Mouse (Mus musculus): ENCODE measurements at regions not wholly inside any gene's neighbourhood (a gene's known extent, or its start where the extent isn't known, plus 50 kb on each side); places are given as distances from the start of the nearest gene placed in this dataset.

DNA sequence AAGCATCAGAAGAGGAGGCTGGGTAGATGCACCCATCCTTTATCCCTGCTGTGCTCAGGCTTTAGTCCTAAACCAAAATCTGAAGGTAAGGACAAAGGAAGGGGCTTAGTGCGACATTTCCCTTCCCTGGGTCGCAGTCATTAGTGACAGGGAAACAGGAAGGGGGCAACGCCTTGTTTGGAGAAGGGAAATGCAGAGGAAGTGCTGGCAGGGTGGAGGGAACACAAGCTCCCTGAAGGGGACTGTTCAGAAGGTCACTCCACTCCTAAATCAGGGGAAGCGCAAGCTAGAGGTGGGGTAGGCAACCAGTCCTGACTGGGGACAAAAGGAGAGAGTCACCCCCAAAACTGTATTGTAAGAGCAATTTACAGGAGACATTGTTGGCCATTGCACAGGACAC is 88.7 kb upstream of the Cd93 start:
- H3K27me3 ChIP-seq = no peaks in the 10 kb centered on the region
- ChIA-PET CTCF (no interaction called here), POLR2A (no interaction called here)
- no peak for TF ChIP-seq CTCF (IDR thresholded peaks at IDR 0.05)
- DNase-seq (ENCODE audit: low read depth, low spot score) (no peak), ATAC-seq (no peak)
- in situ Hi-C loops (cut with MboI; ENCODE audit: low pct_unique_long_range_greater_than_20kb) = no loop called here

DNA sequence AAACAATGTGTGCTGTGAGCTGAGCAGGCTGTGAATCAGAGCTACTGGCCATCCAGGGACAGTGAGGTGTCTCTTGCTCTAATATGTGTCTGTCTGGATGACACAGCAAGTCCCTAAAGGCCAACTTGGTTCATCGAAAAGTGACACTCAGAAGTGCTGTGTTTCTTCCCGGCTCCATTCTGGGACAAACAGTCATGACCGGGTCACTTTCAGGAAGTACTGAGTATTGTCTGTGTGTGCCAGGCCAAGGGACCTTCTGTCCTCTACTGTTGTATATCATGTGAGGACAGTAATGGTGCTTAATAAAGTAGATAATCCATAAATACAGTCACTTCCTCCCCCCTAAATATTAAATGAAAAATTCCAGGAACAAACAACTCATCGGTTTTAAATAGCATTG is 87.2 kb upstream of the Cd93 start:
- ChIA-PET CTCF (no interaction called here), POLR2A (no interaction called here)
- H3K27me3 ChIP-seq = no peaks in the 10 kb centered on the region
- no peak for DNase-seq (ENCODE audit: low read depth, low spot score)
- ATAC-seq = no peak
- in situ Hi-C loops (cut with MboI; ENCODE audit: low pct_unique_long_range_greater_than_20kb) = no loop called here
- TF ChIP-seq CTCF (IDR thresholded peaks at IDR 0.05) = no peak

DNA sequence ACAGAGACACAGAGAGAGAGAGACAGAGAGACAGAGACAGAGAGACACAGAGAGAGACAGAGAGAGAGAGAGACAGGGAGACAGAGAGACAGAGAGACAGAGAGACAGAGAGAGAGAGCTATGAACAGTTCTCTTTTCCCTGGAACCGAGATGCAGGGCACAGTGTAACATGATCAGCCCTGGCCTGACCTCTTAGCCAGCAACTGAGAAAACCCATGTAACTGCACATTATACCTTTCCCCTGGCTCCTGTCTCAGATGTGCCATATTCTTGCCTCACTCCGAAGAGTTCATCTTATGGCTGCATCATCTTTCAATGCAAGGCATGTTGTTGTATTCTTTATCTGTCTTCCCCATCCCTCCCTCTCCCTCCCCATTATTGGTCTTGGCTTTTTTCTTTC is 86.5 kb upstream of the Cd93 start:
- in situ Hi-C loops (cut with MboI; ENCODE audit: low pct_unique_long_range_greater_than_20kb) = no loop called here
- H3K27me3 ChIP-seq = no peaks in the 10 kb centered on the region
- no peak for ATAC-seq
- CTCF ChIA-PET = interaction anchor here (1.5 kb wide), 1 partner anchor 8 kb away, joined by 5 read pairs; no protein-coding TSS in a partner anchor
- POLR2A ChIA-PET = no interaction called here
- DNase-seq (ENCODE audit: low read depth, low spot score) = no peak
- no peak for TF ChIP-seq CTCF (IDR thresholded peaks at IDR 0.05)

DNA sequence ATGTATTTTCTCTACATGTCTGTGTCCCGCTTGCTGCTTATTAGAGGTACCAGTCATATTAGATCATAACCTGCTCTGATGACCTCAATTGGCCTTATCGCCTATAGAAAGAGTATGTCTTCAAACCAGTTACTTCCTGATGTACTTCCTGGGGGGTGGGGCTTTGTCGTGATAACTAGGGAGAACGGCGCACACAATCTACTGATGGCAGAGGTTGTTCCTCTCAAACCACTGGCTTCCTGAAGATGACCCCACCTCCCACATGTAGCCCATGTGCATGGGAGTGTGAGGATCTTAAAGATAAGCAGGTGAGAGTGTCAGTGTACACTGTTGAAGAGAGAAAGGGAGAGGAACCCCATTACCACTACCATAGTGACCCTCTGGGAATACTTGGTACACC is 84.4 kb upstream of the Cd93 start:
- no peaks in the 10 kb centered on the region for H3K27me3 ChIP-seq
- no peak for TF ChIP-seq CTCF (IDR thresholded peaks at IDR 0.05)
- POLR2A ChIA-PET = no interaction called here
- CTCF ChIA-PET = no interaction called here
- DNase-seq (ENCODE audit: low read depth, low spot score) (no peak), ATAC-seq (no peak)
- in situ Hi-C loops (cut with MboI; ENCODE audit: low pct_unique_long_range_greater_than_20kb) = no loop called here

DNA sequence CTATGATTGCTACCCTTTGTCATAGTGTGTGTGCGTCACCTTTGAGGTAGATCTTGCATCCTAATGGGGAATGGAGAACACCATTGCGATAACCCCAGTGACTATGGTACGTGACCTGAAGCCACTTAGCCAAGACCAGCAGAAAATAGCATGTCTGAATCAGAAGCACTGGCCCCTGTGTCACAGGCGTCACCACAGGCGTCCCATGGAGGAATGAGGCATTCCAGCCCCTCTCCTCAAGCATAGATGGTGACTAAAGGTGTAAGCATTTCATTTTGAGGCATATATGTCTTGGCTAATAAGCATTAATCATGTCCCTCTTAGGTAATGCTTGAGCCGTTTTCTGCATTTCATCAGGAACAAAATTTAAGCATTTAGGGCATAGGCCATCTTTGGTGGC is 82.1 kb upstream of the Cd93 start:
- DNase-seq (ENCODE audit: low read depth, low spot score) (no peak), ATAC-seq (no peak)
- no peak for TF ChIP-seq CTCF (IDR thresholded peaks at IDR 0.05)
- ChIA-PET CTCF (no interaction called here), POLR2A (no interaction called here)
- in situ Hi-C loops (cut with MboI; ENCODE audit: low pct_unique_long_range_greater_than_20kb) = no loop called here
- H3K27me3 ChIP-seq = no peaks in the 10 kb centered on the region

DNA sequence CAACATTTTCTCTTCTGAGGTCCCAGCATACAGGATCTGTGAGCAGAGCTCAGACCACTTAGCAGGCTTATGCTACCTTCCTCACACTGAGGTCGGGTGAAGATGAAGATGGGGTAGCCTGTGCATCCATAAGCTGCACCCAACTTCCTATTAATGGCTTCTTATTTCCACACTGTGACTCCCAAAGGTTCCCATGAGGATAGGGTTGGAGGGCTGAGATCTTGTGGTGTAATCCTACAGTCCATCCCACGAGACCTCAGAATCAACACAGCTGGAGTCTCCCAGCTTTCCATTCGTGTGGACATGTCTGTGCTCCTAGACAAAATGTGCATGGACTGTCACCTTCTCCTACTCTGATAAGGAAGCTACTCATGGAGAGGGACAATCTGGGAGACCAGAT is 80.0 kb upstream of the Cd93 start:
- no peak for DNase-seq (ENCODE audit: low read depth, low spot score)

DNA sequence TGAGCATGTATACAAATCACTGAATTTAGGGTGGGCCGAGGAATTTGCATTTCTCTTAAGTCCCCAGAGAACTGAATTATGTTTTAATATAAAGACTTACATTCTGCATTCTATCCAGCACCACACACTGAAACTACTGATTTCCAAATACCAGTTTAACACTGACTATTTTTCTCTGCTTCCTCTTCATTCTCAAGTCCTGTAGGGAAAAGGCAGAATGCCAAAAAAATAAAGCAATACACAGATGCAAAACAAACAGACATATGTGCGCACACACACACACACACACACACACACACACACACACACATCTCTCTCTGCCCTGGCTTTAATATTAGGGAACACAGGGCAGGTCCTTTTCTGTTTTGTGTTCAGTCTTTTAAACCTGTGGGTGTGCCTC is 79.6 kb upstream of the Cd93 start:
- ATAC-seq = no peak
- no peaks in the 10 kb centered on the region for H3K27me3 ChIP-seq
- in situ Hi-C loops (cut with MboI; ENCODE audit: low pct_unique_long_range_greater_than_20kb) = no loop called here
- DNase-seq (ENCODE audit: low read depth, low spot score) = no peak
- TF ChIP-seq CTCF (IDR thresholded peaks at IDR 0.05) = no peak
- POLR2A ChIA-PET = no interaction called here
- CTCF ChIA-PET = interaction anchor here (1.2 to 1.5 kb wide), 2 partner anchors 14 to 114 kb away, joined by 3 read pairs; no protein-coding TSS in a partner anchor

More for the DNA sequence above, 80.0 kb upstream of the Cd93 start:
- in situ Hi-C loops (cut with MboI; ENCODE audit: low pct_unique_long_range_greater_than_20kb) = no loop called here
- ChIA-PET CTCF (interaction anchor here (1.2 to 1.5 kb wide), 3 partner anchors 14 to 114 kb away, joined by 3 to 4 read pairs (median 3); no protein-coding TSS in a partner anchor), POLR2A (interaction anchor here (0.5 to 1.3 kb wide), 2 partner anchors 10 to 1722 kb away, joined by 3 to 6 read pairs; no protein-coding TSS in a partner anchor)
- no peak for ATAC-seq
- no peaks in the 10 kb centered on the region for H3K27me3 ChIP-seq
- no peak for TF ChIP-seq CTCF (IDR thresholded peaks at IDR 0.05)

DNA sequence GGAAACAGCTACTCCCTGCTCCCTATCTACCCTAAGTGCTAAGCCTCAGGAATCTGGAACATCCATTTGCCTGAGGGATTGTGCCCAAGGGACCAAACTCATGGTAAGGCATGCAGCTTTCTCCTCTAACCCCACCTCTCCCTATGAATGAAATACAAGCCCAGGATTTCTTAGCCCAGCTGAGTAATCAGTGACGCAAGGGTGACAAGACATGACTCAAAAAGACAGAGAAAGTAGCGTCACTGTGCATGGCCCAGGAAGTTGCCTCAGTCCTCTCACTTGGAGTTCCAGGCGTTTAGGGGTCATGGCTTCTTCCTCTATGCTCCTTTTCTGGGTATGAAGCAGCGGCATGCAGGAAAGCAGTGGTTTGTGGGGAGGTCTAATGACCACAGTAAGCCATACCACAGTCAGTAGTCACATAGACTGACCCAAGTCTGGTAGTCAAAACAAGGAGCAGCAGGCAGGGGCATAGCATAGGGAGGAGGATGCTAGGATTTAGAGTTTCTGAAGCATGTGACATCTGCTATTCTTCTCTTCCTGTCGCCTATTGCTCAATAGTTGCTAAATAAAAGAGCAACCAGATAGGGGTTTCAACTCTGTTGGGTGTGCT is 78.7 kb upstream of the Cd93 start:
- in situ Hi-C loops (cut with MboI; ENCODE audit: low pct_unique_long_range_greater_than_20kb) = no loop called here
- DNase-seq (ENCODE audit: low read depth, low spot score) (peak; percentile 64), ATAC-seq (peak; percentile 94)
- H3K27me3 ChIP-seq = no peaks in the 10 kb centered on the region
- ChIA-PET POLR2A (no interaction called here), CTCF (interaction anchor here (1.2 kb wide), 2 partner anchors 15 to 77 kb away, joined by 3 read pairs; no protein-coding TSS in a partner anchor)
- TF ChIP-seq CTCF (IDR thresholded peaks at IDR 0.05) = no peak

DNA sequence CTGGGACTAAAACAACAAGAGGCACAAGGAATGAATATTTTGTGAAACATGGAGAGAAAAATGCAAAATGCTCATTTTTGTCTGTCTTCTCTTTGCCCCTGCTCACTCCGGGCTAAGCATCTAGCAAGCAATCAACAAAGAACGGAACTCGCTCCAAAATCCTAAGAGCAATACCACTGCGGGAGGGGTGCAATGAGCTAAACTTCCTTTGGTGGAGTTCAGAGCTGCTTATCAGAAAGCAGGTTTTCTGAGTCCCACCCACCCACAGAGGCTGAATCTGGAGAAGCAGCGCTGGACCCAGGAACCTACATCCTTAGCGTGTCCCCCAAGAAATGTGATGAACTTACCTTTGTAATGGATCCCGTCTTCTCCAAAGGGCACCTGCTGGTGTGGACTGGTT is 76.9 kb upstream of the Cd93 start:
- ChIA-PET CTCF (interaction anchor here (0.8 to 1.4 kb wide), 2 partner anchors 11 kb away, joined by 3 to 6 read pairs; no protein-coding TSS in a partner anchor), POLR2A (no interaction called here)
- no peak for DNase-seq (ENCODE audit: low read depth, low spot score)
- no peaks in the 10 kb centered on the region for H3K27me3 ChIP-seq
- in situ Hi-C loops (cut with MboI; ENCODE audit: low pct_unique_long_range_greater_than_20kb) = no loop called here
- TF ChIP-seq CTCF (IDR thresholded peaks at IDR 0.05) = no peak
- no peak for ATAC-seq

DNA sequence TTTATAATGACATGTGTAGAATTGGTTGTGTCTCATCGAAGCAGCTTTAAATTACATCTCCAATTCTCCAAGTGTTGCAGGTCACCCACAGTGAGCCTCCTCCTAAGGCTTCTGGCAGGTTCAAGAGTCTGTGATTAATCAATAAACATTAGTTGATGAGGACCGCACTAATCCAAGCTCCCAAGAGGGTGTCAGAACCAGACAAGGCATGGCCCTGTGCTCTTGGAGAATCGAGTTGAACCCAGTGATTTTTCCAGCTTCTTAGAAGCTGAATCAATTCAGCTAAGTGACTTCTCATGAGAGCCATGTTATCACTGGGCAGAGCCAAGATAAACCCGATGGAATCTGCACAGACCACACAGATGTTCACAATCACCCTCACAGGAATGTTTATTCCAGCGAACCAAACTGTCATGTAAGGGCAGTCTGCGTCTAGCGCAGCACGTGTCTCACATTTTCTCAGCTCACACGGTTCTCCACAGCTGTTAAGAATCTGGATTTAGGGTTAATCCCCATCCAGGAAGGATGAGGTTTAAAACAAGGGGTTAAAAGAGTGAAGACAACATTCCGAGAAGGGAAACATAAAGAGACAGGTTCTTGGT is 76.4 kb upstream of the Cd93 start:
- in situ Hi-C loops (cut with MboI; ENCODE audit: low pct_unique_long_range_greater_than_20kb) = no loop called here
- POLR2A ChIA-PET = interaction anchor here (0.7 kb wide), 1 partner anchor 161 kb away, joined by 3 read pairs; no protein-coding TSS in a partner anchor
- no peaks in the 10 kb centered on the region for H3K27me3 ChIP-seq
- TF ChIP-seq CTCF (IDR thresholded peaks at IDR 0.05) = no peak
- CTCF ChIA-PET = interaction anchor here (1.4 kb wide), 1 partner anchor 10 kb away, joined by 6 read pairs; no protein-coding TSS in a partner anchor
- ATAC-seq = no peak
- DNase-seq (ENCODE audit: low read depth, low spot score) = no peak

DNA sequence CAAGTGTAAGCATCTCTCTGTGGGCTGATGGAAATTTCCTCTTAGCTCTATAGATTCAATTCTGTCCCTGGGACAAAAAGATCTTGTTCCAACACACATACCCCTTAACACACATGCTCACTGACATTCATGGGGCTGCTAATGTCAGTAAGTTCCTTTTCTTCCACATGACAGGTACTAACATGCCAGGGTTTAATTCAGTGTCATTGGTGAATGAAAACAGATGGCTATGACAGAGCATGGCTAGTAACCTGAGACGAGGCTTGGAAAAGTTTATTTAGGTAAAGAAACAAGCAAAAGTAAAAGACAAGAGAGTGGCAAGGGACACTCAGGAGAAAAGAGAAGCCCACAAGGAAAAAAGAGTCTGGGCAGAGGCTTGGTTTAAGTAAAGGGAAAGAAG is 74.5 kb upstream of the Cd93 start:
- DNase-seq (ENCODE audit: low read depth, low spot score) (no peak), ATAC-seq (no peak)
- ChIA-PET CTCF (no interaction called here), POLR2A (no interaction called here)
- no peaks in the 10 kb centered on the region for H3K27me3 ChIP-seq
- TF ChIP-seq CTCF (IDR thresholded peaks at IDR 0.05) = no peak
- in situ Hi-C loops (cut with MboI; ENCODE audit: low pct_unique_long_range_greater_than_20kb) = no loop called here

Measured in Patski (cell line).